Mouse (Mus musculus) cerebellum, adult 9-11 months (tissue): ENCODE results near the gene Dhtkd1.

Source experiments
- DNase-seq: peaks from one replicate; pipeline ENCODE4 v3.0.0; 2022

Dhtkd1 gene

GRCm38 (mm10) chr2:5930291-5931054, 12.1 kb downstream of the Dhtkd1 start:
- DNase-seq, result no peak

GRCm38 (mm10) chr2:5929793-5930192, 12.8 kb downstream of the Dhtkd1 start:
- DNase-seq, result no peak

GRCm38 (mm10) chr2:5927481-5927880, 15.1 kb downstream of the Dhtkd1 start:
- no peak for DNase-seq

- DNase-seq, result no peak
These were observed 18.8 kb downstream of the Dhtkd1 start for GRCm38 (mm10) chr2:5923786-5924185.

- no peak for DNase-seq
These were observed 19.8 kb downstream of the Dhtkd1 start for GRCm38 (mm10) chr2:5922823-5923222.

- DNase-seq, result no peak
These were observed 31.2 kb downstream of the Dhtkd1 start for GRCm38 (mm10) chr2:5911282-5911965.

- no peak for DNase-seq
These were observed 36.0 kb downstream of the Dhtkd1 start for GRCm38 (mm10) chr2:5906625-5907024.

GRCm38 (mm10) chr2:5906092-5906491, 36.5 kb downstream of the Dhtkd1 start:
- DNase-seq, result peak; percentile 65

- no peak for DNase-seq
These were observed 42.4 kb downstream of the Dhtkd1 start for GRCm38 (mm10) chr2:5900145-5900544.

GRCm38 (mm10) chr2:5894843-5895570, 47.6 kb downstream of the Dhtkd1 start, which contains the start of gene Sec61a2:
Sec61a2 (minus strand) TSS chr2:5895432.
- DNase-seq, result peak; percentile 98

- DNase-seq, result no peak
These were observed 48.3 kb downstream of the Dhtkd1 start for GRCm38 (mm10) chr2:5894296-5894695.

- no peak for DNase-seq
These were observed 53.2 kb downstream of the Dhtkd1 start for GRCm38 (mm10) chr2:5889412-5889811.

- no peak for DNase-seq
These were observed 53.7 kb downstream of the Dhtkd1 start for GRCm38 (mm10) chr2:5888865-5889264.

GRCm38 (mm10) chr2:5877446-5877845, 65.1 kb downstream of the Dhtkd1 start:
- no peak for DNase-seq

GRCm38 (mm10) chr2:5869746-5870145, 72.8 kb downstream of the Dhtkd1 start:
- DNase-seq, result no peak

GRCm38 (mm10) chr2:5867681-5868080, 74.9 kb downstream of the Dhtkd1 start:
- DNase-seq, result no peak

- DNase-seq, result no peak
These were observed 79.8 kb downstream of the Dhtkd1 start, which contains the start of gene Gm13199 for GRCm38 (mm10) chr2:5862834-5863233. Gm13199 (minus strand) TSS chr2:5862934.

- DNase-seq, result no peak
These were observed 90.7 kb downstream of the Dhtkd1 start for GRCm38 (mm10) chr2:5851866-5852265.

GRCm38 (mm10) chr2:5851116-5851515, 91.5 kb downstream of the Dhtkd1 start:
- no peak for DNase-seq
